Mouse (Mus musculus) ovary, postnatal 10 days (tissue): ENCODE results near the gene Pcyox1.
"Not testable (repeated sequence)": the region's sequence is repeated elsewhere in the genome, so short reads cannot be mapped to it uniquely, and the experiment has no call there.

Source experiments
- DNase-seq: peaks from one replicate; pipeline ENCODE4 v3.0.0; 2022; ENCODE audit warnings: low spot score

Pcyox1 gene

GRCm38 (mm10) chr6:86366125-86366852, 30.7 kb downstream of the Pcyox1 start:
- no peak for DNase-seq

DNA sequence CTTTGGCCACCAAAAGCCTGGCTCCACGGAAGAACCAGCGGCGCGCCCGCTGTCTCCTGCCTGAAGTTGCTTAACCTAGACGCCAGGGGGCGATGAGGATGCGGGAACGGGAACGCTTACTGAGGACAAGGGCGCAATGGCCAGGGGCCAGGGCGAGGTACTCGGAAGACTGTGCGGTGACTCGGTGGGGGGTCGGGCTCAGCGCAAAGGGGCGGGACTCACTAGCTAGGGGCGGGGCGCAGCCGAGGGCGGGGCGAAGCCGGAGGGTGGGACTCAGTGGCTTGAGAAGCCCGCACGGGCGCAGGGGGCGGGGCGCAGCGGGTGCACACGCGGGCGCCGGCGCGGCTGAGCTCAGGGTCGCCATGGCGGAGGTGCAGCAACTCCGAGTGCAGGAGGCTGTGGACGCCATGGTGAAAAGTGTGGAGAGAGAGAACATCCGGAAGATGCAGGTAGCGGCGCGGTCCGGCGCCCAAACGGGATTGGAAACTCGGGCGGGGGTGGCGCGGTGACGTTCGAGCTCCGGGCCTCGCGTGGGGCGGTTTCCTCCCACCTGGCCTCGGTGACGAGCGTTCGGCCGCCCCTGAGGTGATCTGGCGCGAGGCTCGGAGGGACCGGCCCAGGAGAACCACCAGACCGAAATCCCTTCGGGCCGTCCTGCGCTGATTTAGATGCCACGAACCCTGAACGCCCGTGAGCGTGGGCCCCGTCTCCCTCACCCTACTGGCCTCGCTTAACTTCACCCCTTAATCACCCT, 31.4 kb downstream of the Pcyox1 start, which contains the start of gene Fam136a:
TSS of gene Fam136a (plus strand) at position 276 of the 754 bp plus-strand sequence.
- peak; percentile 84 for DNase-seq

- DNase-seq = peak; percentile 38
Measured at GRCm38 (mm10) chr6:86364442-86365141, 32.4 kb downstream of the Pcyox1 start.

DNA sequence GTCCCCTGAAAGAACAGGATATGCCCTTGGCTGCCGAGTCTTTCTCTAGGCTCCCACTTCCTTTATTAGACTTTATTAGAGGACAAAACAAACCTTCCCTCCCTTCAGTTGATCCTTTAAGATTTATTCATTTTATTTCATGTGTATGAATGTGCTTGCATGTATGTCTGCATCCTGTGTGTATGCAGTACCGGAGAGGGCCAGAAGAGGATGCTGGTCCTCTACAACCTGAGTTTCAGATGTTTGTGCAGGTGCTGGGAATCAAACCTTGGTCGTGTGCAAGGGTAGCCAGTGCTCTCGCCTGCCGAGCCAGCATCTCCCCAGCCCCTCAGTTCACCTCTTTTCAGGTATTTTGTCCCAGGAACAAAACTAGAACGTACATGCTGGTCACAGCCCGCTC, 35.6 kb downstream of the Pcyox1 start:
- no peak for DNase-seq

DNA sequence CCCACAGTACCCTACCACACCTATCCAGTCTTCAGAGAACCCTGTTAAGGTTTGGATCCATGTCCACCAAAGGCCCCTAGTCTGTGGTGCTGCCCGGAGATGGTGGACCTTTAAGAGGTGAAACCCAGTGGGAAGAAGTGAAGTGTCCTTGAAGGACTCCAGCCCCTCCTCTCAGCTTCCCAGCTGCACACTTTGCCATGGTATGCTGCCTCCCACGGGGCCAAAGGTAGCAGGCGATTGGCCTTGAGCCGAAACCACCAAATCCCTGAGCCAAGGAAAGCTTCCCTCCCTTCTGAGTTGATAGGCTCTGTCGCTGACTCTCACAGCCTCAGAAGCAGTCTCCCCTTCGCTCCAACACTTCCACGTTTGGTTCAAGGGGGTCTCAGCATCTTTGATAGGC, 36.3 kb downstream of the Pcyox1 start:
- no peak for DNase-seq

- DNase-seq = no peak
Measured at GRCm38 (mm10) chr6:86356956-86357355, 40.0 kb downstream of the Pcyox1 start.

GRCm38 (mm10) chr6:86354948-86355347, 42.0 kb downstream of the Pcyox1 start:
- DNase-seq = no peak

DNA sequence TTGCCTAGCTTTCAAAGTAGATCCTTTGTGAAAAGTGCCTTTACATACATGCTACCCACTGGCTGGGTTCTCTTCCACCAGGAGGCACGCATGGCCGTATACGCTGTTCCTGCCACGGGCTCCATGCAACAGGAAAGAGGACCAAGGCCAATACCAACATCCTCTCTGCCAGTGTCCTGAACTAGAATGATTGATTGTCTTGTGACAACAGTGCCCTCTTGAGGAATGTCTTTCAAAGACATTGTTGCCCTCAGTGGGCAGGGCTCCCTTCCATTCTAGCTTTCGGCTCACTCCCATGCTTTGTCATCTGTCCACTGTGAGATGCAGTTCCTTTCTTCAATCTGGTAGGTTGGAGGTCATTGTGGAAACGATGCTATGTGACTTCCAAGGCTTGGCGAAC, 47.7 kb downstream of the Pcyox1 start:
- no peak for DNase-seq

DNA sequence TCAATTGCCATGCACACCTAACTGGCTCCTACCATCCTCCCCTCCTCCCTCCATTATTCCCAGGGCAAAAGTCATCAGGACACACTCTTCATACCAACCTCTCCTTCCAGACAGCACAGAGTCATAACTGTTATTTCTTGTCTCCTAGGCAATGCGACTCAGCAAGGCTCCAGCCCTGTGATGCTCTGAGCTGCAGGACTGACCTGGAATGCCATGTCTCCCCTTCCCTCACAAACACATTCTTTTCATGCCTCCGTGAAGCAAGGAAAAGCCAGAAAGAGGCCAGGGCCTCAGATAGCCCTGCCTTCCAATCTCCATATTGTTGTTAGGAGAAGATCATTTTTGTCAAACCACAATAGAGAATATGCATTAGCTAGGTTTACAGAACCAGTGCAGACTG, 50.9 kb downstream of the Pcyox1 start:
- no peak for DNase-seq

GRCm38 (mm10) chr6:86343656-86344055, 53.3 kb downstream of the Pcyox1 start:
- DNase-seq = no peak

GRCm38 (mm10) chr6:86336340-86336739, 60.6 kb downstream of the Pcyox1 start:
- DNase-seq = not testable (repeated sequence)
